Mouse (Mus musculus) olfactory bulb, adult 2 months (tissue): ENCODE measurements around the gene Macf1.

Experiments
- CTCF ChIP-seq: fragments of 200-500 bp; IDR thresholded peaks from 2 replicates; pipeline ENCODE4 v1.5.1; 2012; ENCODE audit warnings: low read depth, mild to moderate bottlenecking, low read length, moderate library complexity; ENCODE audit not compliant: insufficient read depth
- POLR2A ChIP-seq: fragments of 200-500 bp; IDR thresholded peaks from 2 replicates; pipeline ENCODE4 v1.6.1; 2012; ENCODE audit warnings: mild to moderate bottlenecking, low read depth, low read length, moderate library complexity; ENCODE audit not compliant: insufficient read depth

DNA sequence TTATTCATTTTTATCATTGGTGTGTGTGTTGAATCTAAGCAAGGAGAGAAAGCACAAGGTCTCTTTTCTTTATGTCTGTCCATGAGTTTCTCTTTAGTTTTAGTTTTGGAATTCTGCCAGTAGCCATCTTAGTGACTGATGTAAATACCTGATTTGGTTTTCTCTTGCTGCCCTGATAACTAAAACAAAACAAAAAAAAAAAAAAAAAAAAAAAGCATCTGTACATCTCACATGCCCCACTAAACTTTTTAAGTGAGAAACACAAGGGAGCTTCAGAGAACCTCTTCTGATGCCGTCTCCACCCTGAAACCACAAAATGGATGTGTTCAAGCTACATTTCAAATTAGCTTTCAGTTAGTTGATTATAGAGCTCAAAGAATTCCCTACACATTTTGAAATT is 268.6 kb downstream of the Macf1 start:
- TF ChIP-seq CTCF (no peak), POLR2A (no peak)
